15 mouse cellular contexts compared by ENCODE assay signal in genomic region chr4:132569115-132569514, GRCm38 (mm10). TPM values are rescaled to one million over a fixed set of nuclear protein-coding genes. Genes with fewer than 3 reads are reported as not detected.
A peak's percentile ranks its signal among the peaks of the same experiment; 100 is the strongest.
DNase-seq lines count a peak whose midpoint lies in the region; ATAC-seq and TF ChIP-seq lines count a peak whose summit lies in the region.
"Had no signal": no experiment of that assay in that cellular context is flagged by ENCODE, and none has a peak within 500 bp of the region (broad histone marks: within the 10 kb centered on the region; RNA-seq: fewer than 3 reads in every experiment).

No protein-coding gene starts in this region.

- no peak overlapping the region for H3K27ac ChIP-seq in left cerebral cortex, adult 2 months
- H3K27ac ChIP-seq: heart, embryonic 13.5 days had no signal

- no peak for TF ChIP-seq POLR2A in brain, embryonic 14.5 days (IDR thresholded peaks at IDR 0.05; ENCODE audit: borderline replicate concordance, extremely low read depth, insufficient read depth, insufficient read length, poor library complexity, severe bottlenecking)

- peak; percentile 43 for TF ChIP-seq CTCF in left cerebral cortex, adult 2 months (IDR thresholded peaks at IDR 0.05)
- TF ChIP-seq CTCF in E14TG2a.4 (conservative IDR thresholded peaks at IDR 0.05; ENCODE audit: low read length): peak; percentile 82
- TF ChIP-seq CTCF in brain, embryonic 14.5 days (IDR thresholded peaks at IDR 0.05; ENCODE audit: borderline replicate concordance, extremely low read depth, insufficient read depth, insufficient read length): peak; percentile 45; the same call in 1 of the 2 replicates

- no peaks in the 10 kb centered on the region for H3K36me3 ChIP-seq in E14TG2a.4 (ENCODE audit: insufficient read depth, low read length)
- H3K36me3 ChIP-seq: heart, embryonic 13.5 days had no signal

- no peaks in the 10 kb centered on the region for H3K9me3 ChIP-seq in E14TG2a.4 (ENCODE audit: low read length)
- H3K9me3 ChIP-seq: heart, embryonic 13.5 days had no signal

- H3K27me3 ChIP-seq in E14TG2a.4 (ENCODE audit: insufficient read depth, low read length): peaks cover 16% of the 10 kb centered on the region
- H3K27me3 ChIP-seq: heart, embryonic 13.5 days had no signal

- ATAC-seq in CD4-positive, CD25-positive, alpha-beta regulatory T cell, adult 4 months: no peak
- ATAC-seq: activated CD4-positive, CD25-positive, alpha-beta regulatory T cell, adult 4 months; inflammation-experienced regulatory T-cells, adult 6 months; midbrain, embryonic 16.5 days had no signal

- intact Hi-C loops in left cerebral cortex, adult 2 months (cut with DNase I): loop anchor here (5.0 kb wide), 1 partner anchor 43 kb away; no protein-coding TSS in a partner anchor
- intact Hi-C loops in left cerebral cortex, postnatal 36 days (cut with DNase I): loop anchor here (5.0 kb wide), 1 partner anchor 48 kb away; no protein-coding TSS in a partner anchor
- intact Hi-C loops in heart, postnatal 14 days (cut with DNase I): loop anchor here (5.0 kb wide), 1 partner anchor 53 kb away; no protein-coding TSS in a partner anchor

- peak; percentile 45 for DNase-seq in CD4-positive, CD25-positive, alpha-beta regulatory T cell, adult 2 months (ENCODE audit: low read depth, low spot score)
- DNase-seq in left cerebral cortex, adult 2 months (ENCODE audit: extremely low spot score in 1 of 2, low spot score in 2 of 2): no peak
- DNase-seq in left cerebral cortex, postnatal 36 days (ENCODE audit: low spot score in 2 of 2): no peak
- DNase-seq in brain, embryonic 14.5 days (ENCODE audit: low read depth): no peak
- DNase-seq in heart, postnatal 14 days: no peak
- DNase-seq in frontal cortex, postnatal 25 days (ENCODE audit: low spot score in 2 of 2): no peak
- DNase-seq: embryo, embryonic 11 days; left cerebral cortex, postnatal 4 days; lung, postnatal 10 days had no signal

- H3K4me1 ChIP-seq in E14TG2a.4 (replicated peaks; ENCODE audit: low read depth, low read length): peaks cover 32% of the 10 kb centered on the region

- H3K4me3 ChIP-seq in left cerebral cortex, adult 2 months: no peak overlapping the region
- 0 out of 2 replicates have a peak overlapping the region, but pooled peaks have one; percentile 4 for H3K4me3 ChIP-seq in E14TG2a.4 (replicated peaks; ENCODE audit: low read length)
- H3K4me3 ChIP-seq: heart, embryonic 13.5 days had no signal

RNA-seq across cellular contexts. Expression of gene Ptafr, which starts 5.2 kb away (rescaled TPM):
- 1 to 10 TPM; 3.8 to 4.2 TPM for polyA plus RNA-seq in CD4-positive, CD25-positive, alpha-beta regulatory T cell, adult 4 months (2017; shearing (Covaris generic))
- 1 to 10 TPM in 1 of 2 experiments, under 1 TPM in 1; 1.00 to 1.2 TPM for total RNA-seq in left cerebral cortex, adult 2 months (2021)
- total RNA-seq in left cerebral cortex, postnatal 36 days (2021): 1 to 10 TPM; 1.1 to 1.8 TPM
- polyA plus RNA-seq in brain, embryonic 14.5 days (2012; rRNA removed): 0.38 and 0.68 TPM in 2 replicates
- total RNA-seq in heart, postnatal 14 days (2021): 1 to 10 TPM; 1.1 to 2.0 TPM

RNA-seq across cellular contexts. Expression of gene Dnajc8, which starts 33.8 kb away (rescaled TPM):
- polyA plus RNA-seq in CD4-positive, CD25-positive, alpha-beta regulatory T cell, adult 4 months (2017; shearing (Covaris generic)): 100 to 1,000 TPM; 322 to 338 TPM
- total RNA-seq in left cerebral cortex, adult 2 months (2021): 10 to 100 TPM; 91.4 to 92.9 TPM
- total RNA-seq in left cerebral cortex, postnatal 36 days (2021): 100 to 1,000 TPM in 1 of 2 experiments, 10 to 100 TPM in 1; 88.6 to 101 TPM
- 102 and 106 TPM in 2 replicates for polyA plus RNA-seq in brain, embryonic 14.5 days (2012; rRNA removed)
- 10 to 100 TPM; 50.2 to 51.7 TPM for total RNA-seq in heart, postnatal 14 days (2021)

RNA-seq across cellular contexts. Expression of gene Atpif1, which starts 35.7 kb away (rescaled TPM):
- 100 to 1,000 TPM; 163 to 184 TPM for polyA plus RNA-seq in CD4-positive, CD25-positive, alpha-beta regulatory T cell, adult 4 months (2017; shearing (Covaris generic))
- 100 to 1,000 TPM; 430 to 458 TPM for total RNA-seq in left cerebral cortex, adult 2 months (2021)
- total RNA-seq in left cerebral cortex, postnatal 36 days (2021): 100 to 1,000 TPM; 457 to 501 TPM
- polyA plus RNA-seq in brain, embryonic 14.5 days (2012; rRNA removed): 799 and 900 TPM in 2 replicates
- 100 to 1,000 TPM; 399 to 455 TPM for total RNA-seq in heart, postnatal 14 days (2021)

RNA-seq across cellular contexts. Expression of gene Sesn2, which starts 58.8 kb away (rescaled TPM):
- 1 to 10 TPM; 1.6 to 2.4 TPM for polyA plus RNA-seq in CD4-positive, CD25-positive, alpha-beta regulatory T cell, adult 4 months (2017; shearing (Covaris generic))
- total RNA-seq in left cerebral cortex, adult 2 months (2021): 10 to 100 TPM; 10.4 to 10.7 TPM
- 10 to 100 TPM in 1 of 2 experiments, 1 to 10 TPM in 1; 9.2 to 12.3 TPM for total RNA-seq in left cerebral cortex, postnatal 36 days (2021)
- polyA plus RNA-seq in brain, embryonic 14.5 days (2012; rRNA removed): 5.1 and 6.1 TPM in 2 replicates
- 1 to 10 TPM; 3.8 to 3.9 TPM for total RNA-seq in heart, postnatal 14 days (2021)
